Mouse (Mus musculus) gastrocnemius, adult 18-20 months (tissue): Measurements from ENCODE around the gene Adcy7. TPM values are rescaled to one million over a fixed set of nuclear protein-coding genes. Genes with fewer than 3 reads are reported as not detected.
A peak's percentile ranks its signal among the peaks of the same experiment; 100 is the strongest.

Source experiments
- DNase-seq: peaks from one replicate; pipeline ENCODE4 v3.0.0; 2021; ENCODE audit warnings: low spot score
- total RNA-seq, 2 experiments: library from RNA; stranded (reverse); gene quantifications; 2 replicates each; pipeline ENCODE4 v1.2.3; 2021

Adcy7 gene
- total RNA-seq, 2 experiments from 2014 or later: 1.9 to 3.2 TPM

DNA sequence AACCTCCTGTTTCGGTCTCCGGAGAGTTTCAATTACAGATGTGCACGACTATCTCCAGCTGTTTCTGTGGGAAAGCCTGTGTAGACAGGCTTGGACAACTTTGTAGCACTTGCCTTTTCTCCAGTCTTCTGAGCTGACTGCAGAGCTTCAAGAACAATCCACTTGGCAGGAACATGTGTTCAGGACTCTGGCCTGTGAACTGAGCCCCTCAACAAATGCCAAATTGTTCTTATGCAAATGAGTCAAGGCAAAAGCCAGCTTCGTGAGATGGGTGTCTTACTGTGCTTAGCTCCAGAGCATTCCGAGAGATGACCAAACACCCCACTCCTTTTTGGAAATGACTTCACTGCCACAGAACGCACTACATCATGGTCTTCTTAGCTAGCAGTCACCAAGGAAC is 56.5 kb downstream of the Adcy7 start:
- DNase-seq: no peak

GRCm38 (mm10) chr8:88330816-88331215 is 58.6 kb downstream of the Adcy7 start:
- DNase-seq: no peak

DNA sequence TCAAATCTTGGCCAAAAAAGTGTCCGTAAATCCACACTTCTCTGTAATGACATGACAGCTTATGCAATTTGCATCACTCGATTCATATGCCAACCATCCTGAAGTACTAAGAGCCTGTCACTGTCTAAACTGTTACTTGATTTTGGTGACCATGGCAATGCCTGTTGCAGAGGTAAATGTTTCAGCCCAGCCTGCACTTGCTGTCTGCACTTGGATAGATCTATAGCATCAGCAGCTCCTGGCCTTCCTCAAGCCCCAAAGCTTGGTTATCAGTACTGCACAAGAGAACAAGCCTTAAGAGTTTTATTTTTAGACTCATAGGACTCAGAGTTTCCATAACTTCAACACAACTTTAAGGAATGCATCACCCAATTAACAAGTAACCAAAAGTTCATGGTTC is 62.2 kb downstream of the Adcy7 start:
- DNase-seq: no peak

- DNase-seq: no peak
These were observed 62.8 kb downstream of the Adcy7 start for GRCm38 (mm10) chr8:88334975-88335374.

DNA sequence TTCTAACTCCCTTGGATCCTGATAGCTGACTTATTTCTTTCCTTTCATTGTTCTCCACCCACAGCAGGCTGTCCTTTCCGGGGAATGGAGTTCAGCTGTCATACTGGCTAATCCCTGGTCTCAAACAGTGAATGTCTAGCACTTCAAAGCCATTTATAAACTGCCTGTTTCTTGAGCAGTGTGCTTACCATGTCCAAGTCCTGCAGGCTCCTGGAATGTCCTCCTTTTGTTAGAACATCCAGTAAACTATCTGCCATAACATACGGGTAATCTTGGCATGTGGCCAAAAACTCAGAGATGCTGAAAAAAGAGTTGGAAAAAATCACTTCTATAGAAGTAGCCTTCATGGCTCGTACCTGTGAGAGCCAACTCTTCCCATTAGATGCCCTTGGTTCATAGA is 67.0 kb downstream of the Adcy7 start:
- DNase-seq: no peak

DNA sequence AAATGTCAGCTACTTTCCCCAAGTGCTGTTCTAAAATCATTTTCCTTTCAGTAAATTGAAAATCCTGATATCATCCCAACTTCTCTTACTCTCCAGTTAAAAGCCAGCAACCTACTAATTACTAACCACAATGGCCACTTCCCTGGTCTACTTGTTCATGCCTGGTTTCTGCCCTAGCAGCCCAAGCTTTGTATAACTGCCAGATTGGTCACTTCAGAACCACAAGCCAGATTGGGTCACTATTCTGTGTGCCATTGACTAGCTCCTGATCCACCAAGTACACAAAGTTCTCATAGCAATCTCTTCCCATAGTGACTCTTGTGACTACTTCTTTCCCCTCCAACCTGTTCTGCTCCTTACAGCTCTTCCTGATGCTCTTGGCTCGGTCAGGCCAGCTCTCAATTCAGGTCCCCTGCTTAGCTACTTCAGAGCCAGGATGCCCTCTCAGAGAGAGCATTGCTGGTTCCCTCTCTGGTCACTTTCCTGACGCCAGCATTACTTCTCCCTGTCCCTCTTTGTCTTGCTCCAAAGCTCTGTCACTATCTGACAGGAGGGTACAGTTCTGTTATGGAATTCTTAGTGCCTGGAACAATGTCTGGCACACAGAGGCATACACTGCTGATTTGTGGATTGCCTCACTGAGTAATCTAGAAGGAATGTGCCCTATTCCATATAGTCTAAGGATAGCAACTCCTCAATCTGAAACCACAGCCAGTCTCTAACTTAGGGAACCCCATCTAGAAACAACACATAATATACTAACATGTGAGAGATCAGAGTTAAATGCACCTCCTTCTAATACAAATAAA is 67.9 kb downstream of the Adcy7 start:
- no peak for DNase-seq

GRCm38 (mm10) chr8:88342026-88342425 is 69.8 kb downstream of the Adcy7 start:
- DNase-seq: peak; percentile 15

DNA sequence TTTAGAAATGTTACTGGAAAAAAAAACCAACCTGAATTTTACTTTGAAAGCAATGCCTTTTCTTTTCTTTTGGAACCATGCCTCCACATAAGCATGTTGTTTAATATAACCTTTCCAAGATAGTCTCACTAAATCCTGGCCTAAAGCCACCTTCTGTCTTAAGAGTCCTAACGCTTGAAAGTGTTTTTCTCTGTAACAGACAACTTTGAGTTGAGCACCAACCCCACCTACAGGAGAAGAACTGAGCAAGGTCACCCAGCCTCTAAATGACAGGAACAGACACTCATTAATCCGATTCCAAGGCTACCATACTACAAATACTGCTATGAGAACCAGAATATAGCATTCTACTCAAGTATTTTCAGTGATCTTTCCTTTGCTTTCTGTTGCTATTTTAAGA is 76.8 kb downstream of the Adcy7 start:
- DNase-seq: no peak

DNA sequence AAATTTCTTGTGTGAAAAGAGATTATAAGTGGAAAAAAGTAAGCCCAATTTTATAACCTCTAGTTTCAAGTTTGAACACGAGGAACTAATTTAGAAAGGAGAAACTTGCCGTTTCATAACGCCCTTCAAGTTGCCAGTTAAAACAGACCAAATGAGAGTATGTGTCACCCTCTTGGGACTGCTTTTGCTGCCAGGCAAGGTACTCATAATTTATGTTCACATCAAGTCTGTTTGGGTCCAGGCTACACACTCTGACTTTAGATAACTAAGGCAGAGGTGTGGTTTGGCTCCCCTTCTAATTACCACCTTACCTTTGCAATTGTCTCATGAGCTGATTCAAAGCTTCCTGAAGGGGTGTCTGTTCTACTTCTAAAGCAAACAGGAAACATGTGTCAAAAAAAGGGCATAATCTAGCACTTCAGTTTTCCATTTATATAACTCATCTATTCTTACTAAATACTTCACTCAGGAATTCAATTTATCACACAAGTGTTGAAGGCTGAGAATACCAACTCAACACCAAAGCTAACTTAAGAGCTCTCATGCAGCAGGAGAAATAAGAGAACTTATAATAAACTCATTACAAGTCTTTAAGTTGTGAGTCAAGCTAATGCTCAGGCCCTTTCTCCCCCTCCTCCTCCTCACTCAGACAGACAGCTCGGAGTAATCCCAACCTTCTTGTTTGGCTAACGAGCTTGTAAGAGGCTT is 85.2 kb downstream of the Adcy7 start:
- DNase-seq: no peak

GRCm38 (mm10) chr8:88357946-88358345 is 85.7 kb downstream of the Adcy7 start:
- no peak for DNase-seq

- peak; percentile 65 for DNase-seq
These were observed 87.8 kb downstream of the Adcy7 start for GRCm38 (mm10) chr8:88359959-88360358.

DNA sequence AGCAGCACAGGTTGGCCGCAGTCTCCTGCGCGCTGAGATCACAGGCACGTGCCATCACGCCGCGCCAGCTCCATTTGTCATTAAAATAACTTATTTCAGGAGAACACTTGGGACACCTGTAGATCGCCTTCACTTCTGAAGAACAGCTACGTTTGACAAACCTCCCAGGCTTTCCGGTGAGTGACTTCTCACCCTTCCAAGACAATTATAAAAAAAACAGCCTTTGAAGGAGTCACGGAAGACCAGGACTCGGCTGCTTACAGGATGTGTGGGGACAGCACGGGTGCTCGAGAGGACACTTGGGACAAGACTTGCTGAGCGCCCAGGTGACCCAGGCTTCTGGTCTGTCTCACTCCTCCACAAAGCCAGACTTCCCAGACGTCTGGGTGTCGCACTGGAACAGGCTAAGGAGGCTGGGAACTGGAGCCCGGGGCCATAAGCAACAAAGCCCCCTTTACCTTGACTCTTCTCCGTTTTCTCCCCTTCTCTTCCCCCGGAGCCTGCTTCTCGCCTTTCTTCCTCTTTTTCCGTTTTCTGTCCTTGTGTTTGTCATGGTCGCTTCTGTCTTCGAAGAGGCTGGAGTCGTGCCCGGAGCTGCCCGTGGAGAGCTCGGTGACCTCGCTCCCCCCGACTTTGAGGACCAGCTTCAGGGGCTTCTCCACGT is 89.0 kb downstream of the Adcy7 start:
- no peak for DNase-seq

DNA sequence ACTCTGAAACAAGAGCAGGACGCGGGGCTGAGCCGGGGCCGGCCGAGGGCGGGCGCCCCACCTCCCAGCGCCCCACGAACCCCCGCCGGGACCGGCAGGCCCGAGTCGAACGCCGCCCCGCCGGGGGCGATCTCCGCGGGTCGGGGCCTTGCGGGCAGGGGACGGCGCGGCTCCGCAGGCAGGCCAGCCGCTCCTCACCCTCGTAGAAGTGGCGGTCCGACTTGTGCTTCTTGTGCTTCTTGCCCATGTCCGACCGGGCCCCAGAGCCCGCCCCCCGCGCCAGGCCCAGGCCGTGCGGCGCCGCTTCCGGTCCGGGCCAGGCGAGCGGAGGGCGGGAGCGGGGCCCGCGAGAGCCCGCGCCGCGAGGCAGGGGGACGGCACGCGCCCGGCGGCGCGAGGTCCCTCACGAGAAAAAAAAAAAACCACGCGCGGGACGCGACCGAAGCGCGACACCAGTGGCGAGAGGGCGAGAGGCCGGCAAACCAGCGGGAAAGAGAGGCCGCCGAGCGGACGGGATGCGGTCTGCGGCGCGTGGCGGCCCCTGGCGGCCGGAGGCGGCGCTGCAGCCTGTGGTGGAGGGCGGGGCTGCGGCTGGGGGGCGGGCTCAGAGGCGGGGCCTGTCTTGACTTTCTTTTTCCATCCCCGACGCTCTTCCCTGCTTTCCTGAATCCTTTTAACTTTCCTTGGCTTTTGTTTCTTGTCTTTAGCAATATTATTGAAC is 89.7 kb downstream of the Adcy7 start, which contains the start of gene Brd7:
Gene Brd7 (minus strand): TSS at position 487 of the 721 bp plus-strand sequence.
- peak; percentile 81 for DNase-seq

- DNase-seq: no peak
These were observed 90.4 kb downstream of the Adcy7 start for GRCm38 (mm10) chr8:88362446-88363150.

DNA sequence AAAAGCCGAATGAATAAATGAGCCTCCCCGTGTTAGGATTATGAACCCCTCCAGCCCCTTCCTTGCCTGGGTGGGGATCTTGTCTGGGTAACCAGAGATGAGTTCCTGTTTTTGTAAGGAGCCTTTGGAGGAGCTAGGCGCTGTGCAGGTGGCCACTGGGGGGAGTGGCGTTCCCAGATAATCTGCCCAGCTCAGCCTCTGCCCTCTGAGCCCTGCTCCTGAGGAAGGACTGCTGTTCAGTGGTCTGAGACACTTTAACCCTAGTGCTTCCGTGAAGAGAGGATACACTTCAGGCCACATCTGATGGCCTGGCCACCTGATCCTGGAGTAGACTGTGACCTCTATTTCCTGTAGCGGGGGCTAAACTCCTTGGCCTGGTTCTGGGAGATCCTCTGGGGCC is 97.0 kb downstream of the Adcy7 start:
- DNase-seq: no peak

GRCm38 (mm10) chr8:88369805-88370204 is 97.6 kb downstream of the Adcy7 start:
- DNase-seq: no peak

GRCm38 (mm10) chr8:88371522-88371921 is 99.3 kb downstream of the Adcy7 start:
- no peak for DNase-seq

GRCm38 (mm10) chr8:88376836-88377582 is 104.8 kb downstream of the Adcy7 start:
- DNase-seq: no peak
